Mouse (Mus musculus): Measurements from ENCODE around the gene Cyp46a1.

The Cyp46a1 gene

DNA sequence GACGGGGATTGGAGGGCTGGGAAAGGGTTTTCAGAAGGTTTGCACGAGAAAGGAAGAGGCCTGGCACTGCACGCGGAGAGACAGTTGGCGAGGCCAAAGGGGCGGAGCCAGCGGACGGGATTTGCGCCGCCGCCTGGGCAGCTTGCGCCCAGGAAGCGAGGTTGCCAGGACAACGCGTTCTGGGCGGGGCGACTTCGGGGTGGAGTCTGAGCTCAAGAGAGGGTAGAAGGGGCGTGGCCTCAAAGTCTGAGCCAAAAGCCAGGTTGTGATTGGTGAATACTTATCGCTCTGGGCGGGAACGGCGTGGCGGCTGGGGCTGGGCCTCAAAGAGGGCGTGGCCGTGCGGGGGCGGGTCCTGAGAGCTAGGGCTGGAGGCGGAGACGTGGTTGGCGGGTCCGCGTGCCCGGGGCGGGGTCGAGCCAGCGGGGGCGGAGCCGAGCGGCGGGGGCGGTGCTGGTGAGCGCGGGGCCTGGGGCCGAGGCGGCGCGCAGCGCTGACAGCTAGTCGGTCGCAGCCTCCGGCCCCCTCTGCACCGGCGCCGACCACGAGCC is at the start of gene Cyp46a1:
Cyp46a1 (plus strand) TSS at position 487 of the 551 bp plus-strand sequence.
- DNase-seq: peak; percentile 100

DNA sequence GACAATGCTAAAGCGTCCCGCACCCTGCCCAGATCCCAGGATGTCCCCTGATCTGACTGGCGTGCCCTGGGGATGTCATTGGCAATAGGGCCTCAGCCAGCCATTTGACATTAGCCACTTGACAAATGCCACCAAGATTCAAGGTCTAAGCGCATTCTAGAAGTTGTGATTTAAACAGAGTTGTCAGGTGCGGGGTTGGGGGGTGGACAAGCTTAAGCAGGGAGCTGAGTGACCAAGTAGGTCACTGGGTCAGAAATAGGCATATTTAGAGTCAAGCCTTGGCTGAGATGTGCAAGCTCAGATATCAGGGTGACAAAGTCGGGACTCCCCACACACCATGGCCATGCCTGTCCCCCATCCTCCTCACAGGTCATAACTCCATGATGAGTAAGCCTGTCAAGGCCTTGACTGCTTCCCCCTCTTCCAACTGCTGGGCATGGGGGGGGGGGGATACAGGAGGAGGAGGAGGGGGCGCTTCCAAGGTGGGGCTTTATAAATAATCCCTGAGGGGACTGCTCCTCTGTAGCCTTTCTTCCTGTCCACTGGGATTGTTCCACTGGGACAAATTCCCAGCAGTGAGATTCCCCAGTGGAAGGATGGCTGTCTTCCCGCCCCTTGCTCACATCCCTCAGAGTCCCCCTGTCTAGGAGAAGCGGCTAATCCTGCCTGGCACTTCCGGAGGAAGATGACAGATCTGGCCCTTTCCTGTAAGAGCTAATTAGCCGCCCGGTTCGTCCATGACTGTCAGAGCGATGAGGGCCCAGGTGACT is 49.5 kb upstream of the Cyp46a1 start:
- DNase-seq: peak; percentile 67

DNA sequence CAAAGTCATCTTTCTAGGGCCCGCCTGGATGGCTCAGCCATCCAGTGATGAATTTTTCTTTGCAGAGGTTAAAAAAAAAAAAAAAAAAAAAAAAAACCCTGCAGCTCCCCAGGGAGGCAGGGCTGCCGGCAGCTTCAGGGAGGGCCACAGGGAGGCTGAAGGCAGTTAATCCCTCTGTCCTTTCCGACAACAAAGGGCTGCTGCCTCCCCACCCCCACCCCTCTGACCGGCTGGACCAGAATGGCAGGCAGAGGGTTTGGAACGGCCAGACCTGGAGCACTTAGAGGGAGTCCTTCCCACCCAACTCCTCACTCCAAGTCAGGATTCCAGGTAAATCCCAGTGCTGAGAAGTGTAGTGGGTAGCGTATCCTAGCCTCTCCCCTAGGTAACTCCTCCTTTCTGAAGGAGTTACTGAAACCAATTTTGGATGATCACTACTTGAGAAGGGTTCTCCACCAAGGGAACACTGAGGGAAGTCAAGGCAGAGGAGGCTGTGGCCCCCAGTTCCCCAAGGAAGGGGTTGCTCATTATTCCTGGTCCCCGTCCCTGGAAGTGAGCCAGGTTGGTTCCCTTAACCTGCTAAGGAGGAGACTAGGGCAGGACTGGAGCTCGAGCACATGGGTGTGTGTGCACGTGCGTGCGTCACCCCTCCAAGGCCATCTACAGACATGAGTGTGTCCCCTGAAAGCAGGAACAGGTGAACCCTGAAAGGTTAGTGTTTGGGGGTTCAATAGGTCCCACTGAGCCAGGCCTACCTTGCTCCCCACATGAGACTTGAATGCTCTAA is 48.8 kb upstream of the Cyp46a1 start:
- DNase-seq: peak; percentile 55

DNA sequence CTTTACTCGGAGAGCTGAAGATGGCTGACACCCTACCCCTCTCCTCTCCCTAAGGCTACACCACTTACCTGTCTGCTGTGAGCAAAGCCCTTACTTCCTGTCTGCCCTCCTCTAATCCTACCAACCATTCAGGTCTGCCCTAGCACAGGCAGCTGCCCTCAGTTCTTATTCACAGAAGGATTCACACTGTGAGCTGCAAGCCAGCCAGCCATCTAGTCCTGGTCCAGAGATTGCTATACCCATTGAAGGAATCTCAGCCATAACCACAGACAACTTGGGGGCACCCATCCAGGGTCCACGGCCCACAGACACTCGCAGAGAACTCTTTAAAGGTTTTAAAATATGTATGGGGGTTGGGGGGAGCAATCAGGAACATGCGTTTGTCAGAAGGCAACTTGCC is 47.8 kb upstream of the Cyp46a1 start:
- DNase-seq: no peak

DNA sequence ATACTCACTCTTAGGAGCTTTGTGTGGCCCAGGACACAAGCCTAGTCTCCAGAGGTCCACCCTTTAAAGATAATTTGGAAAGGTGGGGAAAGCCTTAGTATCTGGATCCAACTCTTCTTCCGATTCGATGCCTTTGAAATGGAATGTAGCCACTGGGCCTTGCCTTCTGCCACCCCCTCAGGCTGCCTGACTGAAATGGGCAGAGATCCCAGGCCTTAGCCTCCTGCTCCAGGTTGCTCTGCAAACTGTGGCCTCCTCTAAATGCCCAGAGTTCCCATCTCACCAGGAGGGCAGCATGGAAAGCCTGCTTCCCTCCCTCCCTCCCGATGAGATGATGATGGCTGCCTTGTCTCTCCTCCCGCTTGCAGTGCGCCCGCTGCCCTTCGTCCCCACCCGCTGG is 47.2 kb upstream of the Cyp46a1 start:
- DNase-seq: no peak

DNA sequence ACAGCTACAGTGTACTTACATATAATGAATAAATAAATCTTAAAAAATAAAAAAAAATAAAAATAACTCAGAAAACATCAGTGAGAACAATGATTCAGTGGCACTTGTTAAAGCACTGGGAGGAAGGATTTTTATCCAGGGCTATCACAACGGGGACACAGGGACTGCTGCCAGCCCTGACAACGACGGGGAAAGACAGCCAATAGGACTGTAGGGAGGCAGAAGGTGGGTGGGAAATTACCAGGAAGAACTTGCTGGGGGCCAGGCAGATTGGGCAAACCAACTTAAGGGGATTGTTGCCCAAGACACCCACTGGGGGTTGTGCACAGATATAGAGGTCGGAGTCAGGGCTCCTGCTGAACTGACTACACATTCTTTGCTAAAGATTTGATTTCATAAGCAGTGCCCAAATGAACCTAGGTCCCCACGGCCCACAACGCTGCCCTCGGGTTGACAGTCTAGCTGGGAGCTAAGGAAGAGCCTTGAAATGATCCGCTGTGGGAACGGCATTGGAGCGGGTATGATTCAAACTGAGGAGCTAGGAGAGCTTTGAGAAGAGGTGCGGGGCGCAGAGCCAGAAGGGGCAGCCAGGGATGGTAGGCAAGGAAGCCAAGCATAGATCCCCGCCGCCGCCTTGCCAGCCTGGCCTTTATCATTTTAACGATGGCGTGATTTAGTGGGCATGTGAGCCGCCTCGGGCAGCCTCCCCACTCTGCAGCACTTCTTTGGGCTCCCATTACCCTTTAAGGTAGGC is 45.9 kb upstream of the Cyp46a1 start:
- no peak for DNase-seq

DNA sequence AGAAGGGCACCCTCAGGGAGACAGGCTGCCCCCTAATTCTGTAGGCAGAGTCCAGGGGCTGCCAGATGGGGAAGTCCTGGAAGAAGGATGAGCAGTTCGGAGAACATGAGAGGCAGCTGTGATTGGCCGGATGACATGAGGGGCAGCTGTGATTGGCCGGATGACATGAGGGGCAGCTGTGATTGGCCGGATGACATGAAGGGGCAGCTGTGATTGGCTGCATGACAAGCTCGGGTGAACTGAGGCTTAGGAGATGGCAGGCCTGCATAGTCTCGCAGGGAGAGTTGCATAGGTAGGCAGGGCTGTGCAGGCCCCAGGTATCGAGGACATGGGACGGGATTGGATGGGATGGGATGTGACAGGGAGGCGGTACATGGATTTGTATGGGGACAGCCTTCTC is 41.8 kb upstream of the Cyp46a1 start:
- peak; percentile 73 for DNase-seq

DNA sequence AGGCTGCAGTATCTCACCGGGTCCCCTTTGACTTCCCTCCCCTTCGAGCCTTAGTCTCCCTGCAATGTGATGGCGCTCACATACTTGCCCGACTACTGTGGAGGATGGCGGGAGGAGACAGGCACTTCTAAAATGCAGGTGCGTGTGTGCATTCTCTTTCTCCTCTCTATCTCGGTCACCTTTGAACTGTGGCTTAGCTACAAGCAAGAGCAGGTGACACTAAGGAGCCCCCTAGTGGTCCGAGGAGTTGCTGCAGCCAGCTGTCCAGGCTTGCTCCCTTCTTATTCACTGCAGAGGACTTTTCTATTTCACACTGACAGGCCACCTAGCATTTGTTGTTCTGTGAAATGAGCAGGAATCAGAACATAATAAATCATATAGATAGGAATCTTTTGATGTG is 41.2 kb upstream of the Cyp46a1 start:
- DNase-seq: peak; percentile 86

DNA sequence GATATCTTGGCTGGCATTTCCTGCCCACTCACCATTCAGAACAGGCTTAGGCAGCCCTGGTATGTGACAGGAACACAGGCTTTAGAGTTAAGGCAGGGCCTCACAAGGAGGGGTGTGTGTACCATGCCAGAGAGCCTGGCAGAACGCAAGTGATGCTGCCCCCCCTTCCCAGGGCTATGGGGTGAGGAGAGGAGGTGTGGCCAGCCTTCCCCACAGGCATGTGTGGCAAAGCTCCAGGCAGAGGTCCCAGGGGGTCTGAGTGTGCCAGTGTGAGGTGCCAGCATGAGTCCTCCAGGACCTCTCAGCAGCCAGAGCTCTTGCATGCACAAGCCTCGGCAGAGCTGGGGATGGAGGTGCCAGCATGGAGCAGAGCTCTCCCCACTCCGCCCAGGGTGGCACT is 39.6 kb upstream of the Cyp46a1 start:
- no peak for DNase-seq

DNA sequence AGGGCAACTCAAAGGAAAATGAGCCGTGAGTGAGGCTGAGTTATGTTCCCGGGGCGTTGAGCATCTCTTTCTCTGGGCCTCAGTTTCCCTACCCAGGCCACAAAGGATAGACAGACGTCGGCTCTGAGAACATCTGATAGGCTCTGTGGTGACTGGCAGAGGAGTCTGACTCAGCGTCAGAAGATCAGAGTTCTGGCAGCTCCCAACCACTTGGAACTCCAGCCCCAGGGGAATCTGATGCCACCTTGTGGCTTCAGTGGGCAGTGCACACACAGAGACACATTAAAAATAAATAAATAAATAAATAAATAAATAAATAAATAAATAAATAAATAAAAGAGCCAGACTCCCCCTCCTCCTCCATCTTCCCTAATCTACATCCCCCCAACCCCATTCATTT is 37.1 kb upstream of the Cyp46a1 start:
- DNase-seq: no peak

DNA sequence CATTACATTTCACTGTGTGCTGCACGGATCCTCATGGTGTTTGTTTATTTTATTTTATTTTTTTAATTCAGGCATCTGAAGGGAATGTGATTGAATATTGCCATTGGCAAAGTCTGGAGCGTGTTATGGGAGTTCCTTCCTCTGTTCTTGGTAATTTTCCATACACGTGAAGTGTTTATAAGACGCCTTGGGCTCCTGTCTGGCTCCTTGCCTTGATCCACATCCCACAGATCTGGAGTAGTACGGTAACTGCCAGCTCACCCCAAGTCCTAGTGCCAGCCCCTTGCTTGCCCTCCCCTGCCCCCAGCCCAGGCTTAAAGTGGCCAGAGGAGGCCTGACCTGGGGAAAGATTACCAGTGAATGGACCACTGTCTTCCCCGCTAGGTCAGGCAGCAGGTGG is 33.2 kb upstream of the Cyp46a1 start:
- no peak for DNase-seq

DNA sequence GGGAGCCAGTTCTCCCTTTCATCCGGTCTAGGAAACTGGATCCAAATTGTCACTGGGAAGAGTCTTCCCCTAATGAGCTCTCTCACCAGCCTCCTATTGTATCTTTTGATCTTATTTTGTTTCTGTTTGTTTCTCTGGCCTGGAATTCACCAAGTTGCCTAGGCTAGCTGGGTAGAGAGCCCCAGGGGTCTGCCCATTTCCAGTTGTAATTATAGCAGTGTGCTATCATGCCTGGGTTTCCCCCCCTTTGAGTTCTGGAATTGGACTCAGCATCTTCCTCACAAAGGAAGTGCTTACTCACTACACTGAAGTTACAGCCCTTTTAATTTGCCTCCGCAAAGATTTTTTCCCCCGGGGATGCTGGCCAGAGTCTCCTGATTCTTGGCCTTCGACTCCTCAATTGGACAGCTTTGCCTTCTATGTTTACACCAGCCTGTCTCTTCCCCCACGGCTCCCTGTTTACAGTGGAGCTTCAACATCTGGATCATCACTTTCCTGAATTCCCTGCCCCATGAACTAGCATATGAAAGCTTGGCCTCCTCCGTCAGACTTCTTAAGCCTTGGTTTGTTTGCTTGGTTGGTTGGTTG is 30.3 kb upstream of the Cyp46a1 start:
- DNase-seq: no peak

DNA sequence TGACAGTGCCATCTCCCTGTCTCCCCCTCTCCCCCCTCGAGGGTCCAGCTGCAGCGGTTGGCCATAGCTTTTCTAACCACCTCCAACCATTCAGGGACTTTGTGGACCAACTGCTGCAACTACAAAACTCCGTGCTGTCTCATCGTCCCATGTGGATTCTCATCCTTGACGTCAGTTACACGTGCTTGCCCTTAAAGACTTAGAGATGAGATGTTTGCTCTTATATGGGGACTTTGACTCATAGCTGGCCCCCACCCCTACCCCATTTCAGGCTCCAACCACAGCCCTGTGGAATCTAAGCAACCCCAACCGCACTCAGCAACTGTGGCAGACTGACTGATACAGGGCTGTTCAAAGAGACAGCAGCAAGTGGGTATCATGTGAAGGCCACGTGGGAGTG is 29.0 kb upstream of the Cyp46a1 start:
- DNase-seq: no peak

DNA sequence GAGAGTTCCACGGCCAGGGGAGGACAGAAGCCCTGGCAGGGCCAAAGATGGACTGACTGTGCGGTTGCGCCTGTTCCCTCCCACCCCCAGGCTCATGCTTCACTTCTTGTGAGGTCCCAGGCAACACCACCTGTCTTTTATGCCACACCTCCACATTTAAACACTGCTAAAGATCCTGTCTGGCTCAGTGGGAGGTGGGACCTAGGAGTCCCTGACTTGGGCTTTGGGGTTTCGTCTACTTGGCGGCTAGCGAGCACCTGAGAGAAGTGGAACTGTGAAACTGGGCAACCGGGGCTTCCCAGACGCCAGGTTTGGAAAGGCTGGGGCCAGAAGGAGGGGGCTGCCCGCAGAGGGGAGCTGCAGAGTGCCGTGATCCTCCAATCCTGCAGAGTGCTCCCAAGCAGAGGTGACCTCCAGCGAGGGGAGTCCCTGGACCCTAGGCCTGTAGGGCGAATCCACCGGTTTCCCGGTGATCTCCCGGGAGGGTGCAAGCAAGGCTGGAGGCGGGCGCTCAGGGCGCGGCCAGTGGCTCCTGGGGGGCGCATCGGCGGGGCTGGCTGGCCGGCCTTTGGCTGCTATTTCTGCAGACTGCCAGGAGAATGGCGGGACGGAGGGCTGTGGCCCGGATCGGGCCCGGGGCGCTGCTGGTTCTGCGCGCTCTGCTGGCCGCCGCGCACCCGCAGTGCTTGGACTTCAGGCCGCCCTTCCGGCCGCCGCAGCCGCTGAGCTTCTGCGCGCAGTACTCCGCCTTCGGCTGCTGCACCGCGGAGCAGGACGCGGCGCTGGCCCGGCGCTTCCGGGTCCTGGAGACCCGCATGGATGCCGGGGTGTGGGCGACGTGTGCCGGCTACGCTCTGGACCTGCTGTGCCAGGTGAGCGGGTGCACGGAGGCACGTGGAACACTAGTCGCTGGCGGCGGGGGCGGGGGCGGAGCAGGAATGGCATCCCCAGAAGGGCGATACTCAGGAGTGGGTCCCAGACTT is 28.1 kb upstream of the Cyp46a1 start, which contains the start of gene Hhipl1:
Hhipl1 (plus strand) TSS at position 459 of the 983 bp plus-strand sequence.
- DNase-seq: peak; percentile 84

DNA sequence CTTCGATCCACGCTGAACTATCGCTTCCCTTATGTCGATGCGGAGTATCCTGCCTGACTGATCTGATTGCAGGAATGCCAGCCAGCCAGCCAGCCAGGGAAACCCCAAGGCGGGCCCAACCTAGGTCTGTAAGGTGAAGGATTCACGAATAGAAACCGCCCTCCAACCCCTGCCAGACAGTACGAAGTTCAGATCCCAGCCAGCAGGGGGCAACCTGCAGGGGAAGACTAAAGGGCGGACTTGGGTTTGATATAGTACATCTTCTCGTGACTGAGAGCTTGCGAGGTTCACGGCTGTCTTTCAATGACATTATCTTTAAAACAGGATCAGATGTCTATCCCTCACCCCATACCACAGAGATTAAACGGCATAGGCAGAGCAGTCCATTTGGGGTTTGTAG is 26.6 kb upstream of the Cyp46a1 start:
- DNase-seq: peak; percentile 72

DNA sequence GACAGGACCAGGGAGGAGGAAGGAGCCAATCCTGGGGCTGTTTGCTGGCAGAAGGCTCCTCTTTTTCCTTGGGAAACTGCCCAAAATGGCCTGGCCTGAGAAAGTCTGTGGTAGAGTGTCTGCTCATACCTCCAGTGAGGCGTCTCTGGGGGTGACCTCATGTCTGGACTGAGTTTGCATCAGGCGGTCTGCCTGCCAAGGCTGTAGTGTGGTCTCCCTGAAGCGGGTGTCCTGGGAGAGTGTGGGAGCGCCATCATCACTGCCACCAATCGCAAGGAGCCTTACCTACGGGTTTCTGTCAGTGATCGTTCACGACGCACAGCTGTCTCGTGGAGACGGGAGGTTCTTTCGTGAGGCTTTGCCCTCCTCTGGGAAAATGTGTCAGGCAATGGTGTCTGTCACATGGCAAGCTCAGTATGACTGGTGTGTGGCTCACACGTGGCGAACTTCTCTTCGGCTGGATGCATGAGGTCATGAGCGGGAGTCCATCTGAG is 25.8 kb upstream of the Cyp46a1 start:
- DNase-seq: no peak

DNA sequence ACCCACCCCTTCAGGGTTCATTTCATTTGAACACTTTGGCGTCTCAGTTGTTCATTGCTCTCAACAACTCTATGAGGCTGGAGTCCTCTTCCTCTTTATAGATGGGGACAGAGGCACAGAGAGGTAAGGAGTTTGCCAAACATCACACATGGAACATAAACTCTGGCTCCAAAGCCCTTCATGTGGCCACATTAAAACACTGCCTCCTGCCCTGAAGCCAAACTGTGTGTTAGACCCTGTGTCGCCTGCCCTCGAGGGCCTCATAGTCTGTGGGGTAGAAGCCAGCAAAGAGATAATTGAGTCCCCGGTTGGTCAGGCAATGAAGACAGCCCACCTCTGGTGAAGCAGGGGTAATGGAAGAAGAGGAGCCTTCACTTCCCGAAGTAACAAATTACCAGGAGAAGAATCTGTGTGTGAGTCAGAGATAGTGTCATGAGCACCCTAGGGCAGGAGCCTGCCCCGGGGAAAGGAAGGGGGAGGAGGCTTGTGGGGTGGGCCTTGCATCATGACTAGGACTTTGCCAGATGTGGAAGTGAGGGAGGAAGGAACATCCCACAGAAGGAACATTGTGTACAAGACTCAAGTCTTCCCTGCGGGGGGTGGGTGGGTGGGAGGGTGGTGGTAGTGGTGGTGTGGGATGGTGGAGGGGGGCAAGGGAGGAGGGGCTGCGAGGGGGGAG is 24.9 kb upstream of the Cyp46a1 start:
- DNase-seq: no peak

DNA sequence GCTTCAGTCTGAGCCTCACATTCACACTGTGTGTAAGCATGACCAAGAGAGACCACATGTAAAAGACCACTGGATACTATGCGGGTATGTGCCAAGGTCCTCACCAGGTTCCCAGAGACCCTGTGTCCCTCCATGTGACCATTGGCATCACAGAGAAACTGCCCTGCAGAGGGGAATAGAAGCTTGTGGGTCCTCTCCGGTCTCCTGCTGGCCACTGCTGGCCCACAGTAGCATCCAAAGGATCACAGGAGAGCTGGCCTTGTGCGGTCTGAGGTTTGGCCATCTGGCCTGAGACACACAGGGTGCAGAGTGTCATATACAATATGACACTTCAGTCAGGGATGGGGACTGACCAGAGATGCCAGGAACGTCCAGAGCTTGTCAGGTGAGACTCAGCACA is 24.1 kb upstream of the Cyp46a1 start:
- no peak for DNase-seq

DNA sequence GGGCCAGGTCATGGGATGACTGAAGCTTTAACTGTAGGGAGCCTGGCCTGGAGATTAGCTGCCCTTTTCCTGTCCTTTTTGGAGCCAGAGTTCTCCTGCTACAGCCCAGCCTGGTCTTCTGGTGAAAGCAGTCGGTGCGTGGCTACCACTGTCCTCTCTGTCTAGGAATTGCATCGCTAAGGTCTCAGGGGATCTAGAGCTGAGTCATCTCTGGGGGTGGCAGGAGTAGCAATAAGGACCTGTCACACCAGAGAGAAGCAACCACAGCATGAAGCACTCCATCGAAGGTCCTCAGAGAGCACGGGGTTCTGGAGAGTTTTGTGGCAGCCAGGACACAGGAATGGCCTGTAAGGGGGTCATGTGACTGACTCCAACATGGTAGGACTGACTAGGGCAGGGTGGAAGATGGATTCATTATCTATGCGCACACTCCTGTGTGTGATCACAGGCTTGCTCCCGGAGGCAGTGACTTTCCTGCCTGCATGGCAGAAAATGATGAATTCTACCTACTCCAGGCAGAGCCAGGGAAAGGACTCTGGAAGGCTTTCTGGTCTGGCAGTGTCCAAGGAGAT is 23.6 kb upstream of the Cyp46a1 start:
- DNase-seq: no peak

DNA sequence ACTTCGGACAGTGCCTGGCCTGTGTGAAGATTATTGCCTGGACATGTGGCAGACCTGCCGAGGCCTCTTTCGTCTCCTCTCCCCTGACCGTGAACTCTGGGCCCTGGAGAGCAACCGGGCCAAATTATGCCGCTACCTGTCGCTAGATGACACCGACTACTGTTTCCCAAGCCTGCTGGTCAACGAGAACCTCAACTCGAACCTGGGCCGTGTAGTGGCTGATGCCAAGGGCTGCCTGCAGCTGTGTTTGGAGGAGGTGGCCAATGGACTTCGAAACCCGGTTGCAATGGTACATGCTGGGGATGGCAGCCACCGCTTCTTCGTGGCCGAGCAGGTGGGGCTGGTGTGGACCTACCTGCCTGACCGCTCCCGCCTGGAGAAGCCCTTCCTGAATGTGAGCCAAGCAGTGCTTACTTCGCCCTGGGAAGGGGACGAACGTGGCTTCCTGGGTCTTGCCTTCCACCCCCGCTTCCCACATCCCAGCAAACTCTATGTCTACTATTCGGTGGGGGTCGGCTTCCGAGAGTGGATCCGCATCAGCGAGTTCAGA is 22.4 kb upstream of the Cyp46a1 start:
- DNase-seq: no peak

Data from embryo, embryonic 11 days (tissue).